Mouse (Mus musculus) heart, embryonic 12.5 days (tissue): ENCODE measurements around the gene Ift22. TPM values are rescaled to one million over a fixed set of nuclear protein-coding genes. Genes with fewer than 3 reads are reported as not detected.
A peak's percentile ranks its signal among the peaks of the same experiment; 100 is the strongest.

Experiments used
- ATAC-seq: fragments of 200-750 bp; cut with Nextera tagmentation; 2 replicates; pipeline ENCODE4 v1.8.0; 2017; ENCODE audit warnings: moderate TSS enrichment, moderate library complexity; ENCODE audit not compliant: insufficient number of reproducible peaks, low FRiP score
- H3K27ac ChIP-seq: fragments of 300-500 bp; sonication (generic); 2 replicates; pipeline ENCODE4 v1.5.1; 2016; ENCODE audit warnings: mild to moderate bottlenecking, moderate library complexity; ENCODE audit not compliant: poor library complexity, severe bottlenecking
- H3K27me3 ChIP-seq: fragments of 300-500 bp; sonication (generic); replicated peaks from 2 replicates; pipeline ENCODE4 v1.6.1; 2016; ENCODE audit warnings: mild to moderate bottlenecking, moderate library complexity
- H3K36me3 ChIP-seq: fragments of 300-500 bp; sonication (generic); 2 replicates; pipeline ENCODE4 v1.6.1; 2016; ENCODE audit warnings: mild to moderate bottlenecking, moderate library complexity
- H3K4me1 ChIP-seq: fragments of 300-500 bp; sonication (generic); replicated peaks from 2 replicates; pipeline ENCODE4 v1.6.1; 2016; ENCODE audit warnings: mild to moderate bottlenecking
- H3K4me2 ChIP-seq: fragments of 300-500 bp; sonication (generic); 2 replicates; pipeline ENCODE4 v1.6.1; 2016; ENCODE audit warnings: mild to moderate bottlenecking, moderate library complexity
- H3K4me3 ChIP-seq: fragments of 300-500 bp; sonication (generic); 2 replicates; pipeline ENCODE4 v1.5.1; 2016; ENCODE audit warnings: mild to moderate bottlenecking
- H3K9ac ChIP-seq: fragments of 300-500 bp; sonication (generic); 2 replicates; pipeline ENCODE4 v1.6.1; 2016; ENCODE audit warnings: mild to moderate bottlenecking, moderate library complexity
- H3K9me3 ChIP-seq: fragments of 300-500 bp; sonication (generic); replicated peaks from 2 replicates; pipeline ENCODE4 v1.6.1; 2016; ENCODE audit warnings: mild to moderate bottlenecking, moderate library complexity
- WGBS: fragments of 180-500 bp; shearing (Covaris S2); methylation state at CpG from one replicate; pipeline ENCODE4 v1.1.7; 2016; 5-methylcytosine and 5-hydroxymethylcytosine counted together
- polyA plus RNA-seq: library from polyadenylated mRNA; unstranded; fragments of >200 nt; fragmentation: Nextera tagmentation; extraction: Ambion mirVana; gene quantifications from 2 replicates; pipeline ENCODE4 v1.2.1, GENCODE M21; 2016

Gene Ift22
- polyA plus RNA-seq, 1 experiment from 2014 or later = 36.9 TPM

DNA sequence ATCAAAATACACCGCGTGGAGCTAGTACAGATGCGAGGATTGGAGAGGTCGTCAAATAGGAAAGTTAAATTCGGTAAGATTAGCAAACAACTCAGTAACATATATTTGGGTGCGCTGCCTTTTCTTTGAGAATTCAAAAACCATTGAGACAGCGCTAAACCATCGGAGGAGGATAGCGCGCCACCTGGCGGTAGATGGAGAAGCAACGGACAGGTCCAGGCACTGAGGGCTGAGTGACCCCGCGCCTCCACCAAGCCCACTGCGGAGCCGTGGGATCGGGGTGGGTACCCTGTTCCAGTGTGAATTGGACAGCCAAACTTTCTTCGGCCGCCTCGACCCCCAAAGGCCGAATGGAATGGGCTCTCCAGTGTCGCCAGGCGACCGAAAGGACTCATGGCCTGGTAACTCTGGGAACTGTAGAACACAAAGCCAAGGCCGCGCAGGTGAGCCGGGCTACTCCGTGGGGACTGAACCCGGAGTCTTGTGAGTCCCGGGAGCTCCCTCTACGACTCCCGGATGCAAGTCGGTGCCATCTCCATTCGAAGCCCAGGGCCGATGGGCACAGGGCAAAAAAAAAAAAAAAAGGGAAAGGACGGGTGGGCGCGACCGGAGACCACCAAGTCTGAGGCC lies 26.5 kb upstream of the Ift22 start:
- Histone ChIP-seq H3K4me2 (peak overlapping the region; percentile 69), H3K4me3 (peak overlapping the region; percentile 52), H3K36me3 (no peaks in the 10 kb centered on the region), H3K4me1 (peaks cover 11% of the 10 kb centered on the region), H3K27me3 (peaks cover 40% of the 10 kb centered on the region), H3K9ac (peak overlapping the region; percentile 63), H3K9me3 (no peaks in the 10 kb centered on the region), H3K27ac (no peak overlapping the region)
- WGBS = 4% methylated on average over 39 of the region's 39 CpGs
- ATAC-seq = peak; percentile 77

DNA sequence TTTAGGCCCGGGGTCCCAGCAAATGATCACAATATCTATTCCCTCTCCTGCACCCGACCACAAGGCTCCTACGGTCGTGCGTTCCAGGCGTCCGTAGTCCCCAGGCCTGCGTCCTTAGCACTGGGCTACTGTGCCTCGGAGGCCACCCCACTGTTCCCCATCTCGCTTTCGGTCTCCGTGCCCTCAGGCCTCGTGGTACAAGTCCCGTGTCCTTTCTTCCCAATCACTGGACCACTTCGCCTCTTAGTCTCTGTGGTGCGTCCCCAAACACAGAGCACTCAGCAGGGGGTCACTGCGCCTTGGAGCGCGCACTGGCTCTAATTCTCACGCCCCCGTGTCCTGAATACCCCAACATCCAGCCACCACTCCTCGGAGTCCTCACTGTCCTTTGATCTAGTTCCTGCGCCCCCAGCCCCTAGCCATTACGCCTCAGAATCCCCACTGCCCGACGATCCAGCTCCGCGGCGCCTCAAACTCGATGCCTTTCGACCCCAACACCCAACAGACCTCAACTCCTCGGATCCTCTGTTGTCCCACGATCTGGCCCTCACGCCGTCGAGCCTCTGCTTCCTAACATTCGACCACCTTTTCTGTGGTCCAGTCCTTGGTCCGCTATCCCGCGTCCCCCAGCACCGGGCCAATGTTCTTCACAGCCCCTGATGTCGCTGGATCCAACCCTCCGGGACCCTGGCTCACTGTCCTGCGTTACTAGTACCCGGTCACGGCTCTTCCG lies 25.7 kb upstream of the Ift22 start:
- Histone ChIP-seq H3K9me3 (no peaks in the 10 kb centered on the region), H3K4me3 (peak overlapping the region; percentile 52), H3K27ac (no peak overlapping the region), H3K4me2 (peak overlapping the region; percentile 69), H3K27me3 (peaks cover 40% of the 10 kb centered on the region), H3K9ac (peak overlapping the region; percentile 63), H3K4me1 (peaks cover 16% of the 10 kb centered on the region), H3K36me3 (no peaks in the 10 kb centered on the region)
- WGBS = 2% methylated on average over 47 of the region's 47 CpGs
- peak; percentile 5; the same call in 1 of the 2 replicates for ATAC-seq

- peak within 1 kb of the TSS; percentile 69 for H3K4me2 ChIP-seq
- peak within 1 kb of the TSS; percentile 52 for H3K4me3 ChIP-seq
- H3K4me1 ChIP-seq = peaks cover 22% of the 10 kb centered on the region
- ATAC-seq = peak; percentile 22; the same call in 1 of the 2 replicates
- H3K27me3 ChIP-seq = peaks cover 40% of the 10 kb centered on the region
- H3K9ac ChIP-seq = peak within 1 kb of the TSS; percentile 63
- no peaks in the 10 kb centered on the region for H3K36me3 ChIP-seq
- no peaks in the 10 kb centered on the region for H3K9me3 ChIP-seq
- no peak within 1 kb of the TSS for H3K27ac ChIP-seq
- 1% methylated on average over 42 of the region's 44 CpGs for WGBS
Measured at GRCm38 (mm10) chr5:136882788-136883439, 25.0 kb upstream of the Ift22 start, which contains the start of gene Col26a1. Col26a1 (minus strand) TSS chr5:136883209.

DNA sequence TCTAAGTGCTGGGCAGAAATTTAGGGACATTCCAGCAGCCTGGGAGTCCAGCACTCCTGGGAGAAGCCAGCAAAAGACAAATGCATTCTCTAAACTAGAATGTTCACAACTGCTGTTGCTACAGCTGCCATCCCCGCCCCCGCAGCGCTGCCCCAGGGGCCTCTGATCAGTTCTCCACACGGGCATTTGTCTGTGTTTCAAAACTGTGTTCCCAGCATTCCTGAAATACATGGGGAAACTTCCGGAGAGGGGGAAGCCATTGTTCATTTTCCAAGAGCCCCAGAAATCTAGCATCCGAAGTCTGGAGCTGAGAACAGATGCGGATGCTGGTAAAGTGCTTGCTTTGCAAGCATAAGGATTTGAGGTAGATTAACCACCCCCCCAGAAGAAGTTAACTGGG lies 21.0 kb upstream of the Ift22 start:
- Histone ChIP-seq H3K27me3 (peaks cover 32% of the 10 kb centered on the region), H3K36me3 (no peaks in the 10 kb centered on the region), H3K27ac (peak overlapping the region; percentile 12; the same call in 1 of the 2 replicates), H3K4me2 (no peak overlapping the region), H3K4me1 (peaks cover 23% of the 10 kb centered on the region), H3K9ac (no peak overlapping the region), H3K4me3 (no peak overlapping the region), H3K9me3 (no peaks in the 10 kb centered on the region)
- WGBS = 34% methylated on average over 7 of the region's 7 CpGs
- no peak for ATAC-seq

DNA sequence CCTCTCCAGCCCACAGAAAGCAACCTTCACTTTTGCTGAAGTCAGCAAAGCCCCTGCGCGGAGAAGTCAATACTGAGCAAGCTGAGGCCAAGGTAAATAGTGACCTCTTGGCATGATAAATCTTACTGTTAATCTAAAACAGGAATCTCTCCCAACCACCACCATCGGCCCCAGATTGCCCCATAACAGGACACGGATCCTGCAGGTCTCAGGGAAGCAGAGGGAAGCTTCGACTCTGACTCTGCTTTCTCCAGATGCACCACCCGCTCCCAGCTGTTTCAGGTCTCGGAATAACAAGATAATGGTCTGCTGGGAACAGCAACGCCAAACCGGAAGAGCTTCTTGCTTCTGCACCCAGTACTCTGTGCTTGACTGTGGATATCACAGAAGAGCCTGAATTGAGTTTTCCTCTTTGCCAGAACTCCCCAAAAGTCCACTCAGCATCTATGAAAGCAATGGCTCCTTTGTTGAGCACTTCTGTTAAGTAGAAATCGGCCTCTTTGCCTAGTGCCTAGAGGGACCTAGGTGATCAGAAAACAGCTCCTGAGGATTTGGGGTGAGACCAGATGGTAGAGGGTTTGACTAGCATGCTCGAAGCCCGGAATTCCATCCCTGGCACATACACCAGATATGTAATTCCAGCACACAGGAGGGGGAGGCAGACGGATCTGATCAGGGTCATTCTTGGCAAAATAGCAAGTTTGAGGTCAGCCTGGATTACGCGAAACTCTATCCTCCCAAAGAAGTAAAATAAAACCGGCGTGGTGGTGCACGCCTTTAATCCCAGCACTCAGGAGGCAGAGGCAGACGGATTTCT lies 19.2 kb upstream of the Ift22 start:
- WGBS = 42% methylated on average over 19 of the region's 19 CpGs
- Histone ChIP-seq H3K4me3 (0 out of 2 replicates have a peak overlapping the region, but pooled peaks have one; percentile 10), H3K27ac (peak overlapping the region; percentile 4; the same call in 1 of the 2 replicates), H3K4me2 (peak overlapping the region; percentile 55), H3K9ac (no peak overlapping the region), H3K4me1 (peaks cover 17% of the 10 kb centered on the region), H3K27me3 (peaks cover 14% of the 10 kb centered on the region), H3K9me3 (no peaks in the 10 kb centered on the region), H3K36me3 (no peaks in the 10 kb centered on the region)
- ATAC-seq = no peak; the same call in 1 of the 2 replicates

- Histone ChIP-seq H3K27me3 (no peaks in the 10 kb centered on the region; the same call in 1 of the 2 replicates), H3K4me2 (no peak overlapping the region), H3K9me3 (peaks cover 4% of the 10 kb centered on the region; the same call in 1 of the 2 replicates)
Measured at GRCm38 (mm10) chr5:136894840-136895528, 13.0 kb upstream of the Ift22 start.

GRCm38 (mm10) chr5:136895529-136895963 lies 12.4 kb upstream of the Ift22 start:
- peaks cover 4% of the 10 kb centered on the region; the same call in 1 of the 2 replicates for H3K9me3 ChIP-seq
- WGBS = 54% methylated on average over 10 of the region's 10 CpGs
- H3K9ac ChIP-seq = no peak overlapping the region
- H3K27ac ChIP-seq = no peak overlapping the region
- no peak for ATAC-seq
- no peak overlapping the region for H3K4me3 ChIP-seq
- no peaks in the 10 kb centered on the region for H3K36me3 ChIP-seq
- no peak overlapping the region for H3K4me2 ChIP-seq
- H3K4me1 ChIP-seq = peaks cover 9% of the 10 kb centered on the region
- no peaks in the 10 kb centered on the region; the same call in 1 of the 2 replicates for H3K27me3 ChIP-seq

More at GRCm38 (mm10) chr5:136894840-136895528, 13.0 kb upstream of the Ift22 start:
- WGBS = 65% methylated on average over 25 of the region's 25 CpGs
- no peak overlapping the region for H3K27ac ChIP-seq
- H3K36me3 ChIP-seq = no peaks in the 10 kb centered on the region
- H3K9ac ChIP-seq = no peak overlapping the region
- H3K4me1 ChIP-seq = peaks cover 4% of the 10 kb centered on the region
- H3K4me3 ChIP-seq = no peak overlapping the region
- no peak for ATAC-seq

- ATAC-seq = no peak
- H3K4me1 ChIP-seq = peaks cover 18% of the 10 kb centered on the region
- H3K9ac ChIP-seq = no peak overlapping the region
- 55% methylated on average over 3 of the region's 3 CpGs for WGBS
- H3K27me3 ChIP-seq = no peaks in the 10 kb centered on the region
- no peak overlapping the region for H3K4me3 ChIP-seq
- no peak overlapping the region for H3K4me2 ChIP-seq
- no peak overlapping the region for H3K27ac ChIP-seq
- no peaks in the 10 kb centered on the region for H3K36me3 ChIP-seq
- no peaks in the 10 kb centered on the region; the same call in 1 of the 2 replicates for H3K9me3 ChIP-seq
Measured at GRCm38 (mm10) chr5:136904621-136905020, 3.3 kb upstream of the Ift22 start.

GRCm38 (mm10) chr5:136905630-136906029 lies 2.3 kb upstream of the Ift22 start:
- Histone ChIP-seq H3K4me3 (no peak overlapping the region), H3K27me3 (no peaks in the 10 kb centered on the region), H3K9me3 (no peaks in the 10 kb centered on the region; the same call in 1 of the 2 replicates), H3K9ac (no peak overlapping the region), H3K4me2 (no peak overlapping the region), H3K27ac (no peak overlapping the region), H3K4me1 (peaks cover 8% of the 10 kb centered on the region), H3K36me3 (no peaks in the 10 kb centered on the region)
- no peak for ATAC-seq
- WGBS = 45% methylated on average over 7 of the region's 7 CpGs

GRCm38 (mm10) chr5:136907587-136907986 lies 363 bp upstream of the Ift22 start:
- Histone ChIP-seq H3K27ac (no peak overlapping the region), H3K4me3 (peak overlapping the region; percentile 69), H3K36me3 (peaks cover 13% of the 10 kb centered on the region), H3K27me3 (no peaks in the 10 kb centered on the region), H3K9me3 (no peaks in the 10 kb centered on the region; the same call in 1 of the 2 replicates), H3K9ac (peak overlapping the region; percentile 63), H3K4me1 (peaks cover 4% of the 10 kb centered on the region; the same call in 1 of the 2 replicates), H3K4me2 (peak overlapping the region; percentile 66)
- ATAC-seq = no peak
- WGBS = 39% methylated on average over 9 of the region's 9 CpGs
